Mouse (Mus musculus) heart, postnatal 25 days (tissue): ENCODE data around the gene Drap1. TPM values are rescaled to one million over a fixed set of nuclear protein-coding genes. Genes with fewer than 3 reads are reported as not detected.
"Not testable (repeated sequence)": the region's sequence is repeated elsewhere in the genome, so short reads cannot be mapped to it uniquely, and the experiment has no call there.

Experiments
- DNase-seq: peaks from one replicate; pipeline ENCODE4 v3.0.0; 2022; ENCODE audit warnings: low spot score
- intact Hi-C: fragments of 180-260 bp; cut with DNase I; formaldehyde crosslinking; loops from one replicate; pipeline ENCODE4 v1.15.1; 2025
- total RNA-seq, 2 experiments: library from RNA; stranded (reverse); gene quantifications; 2 replicates each; pipeline ENCODE4 v1.2.3; 2021

Gene Drap1
- total RNA-seq, 2 experiments from 2014 or later: 289 to 292 TPM

DNA sequence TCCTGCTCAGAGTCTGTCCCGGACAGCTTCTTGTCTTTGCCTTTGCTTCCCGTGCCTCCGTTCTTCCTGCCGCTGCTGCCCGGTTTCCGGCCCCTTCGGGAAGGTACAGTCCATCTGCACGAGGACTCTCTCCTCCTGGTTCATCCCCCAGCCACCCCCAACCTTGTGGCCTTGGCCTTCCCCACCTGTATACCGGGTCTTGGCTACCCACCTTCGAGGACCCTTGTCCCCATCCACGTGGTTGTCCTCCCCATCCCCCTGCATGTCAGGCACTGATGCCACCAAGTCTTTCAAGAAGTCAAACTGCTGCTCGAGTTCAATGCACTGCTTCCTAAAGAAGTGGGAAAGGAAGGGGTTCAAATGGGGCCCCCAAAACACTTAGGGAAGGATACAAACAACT, 1.2 kb downstream of the Drap1 start:
- no peak for DNase-seq
- intact Hi-C loops: no loop called here

DNA sequence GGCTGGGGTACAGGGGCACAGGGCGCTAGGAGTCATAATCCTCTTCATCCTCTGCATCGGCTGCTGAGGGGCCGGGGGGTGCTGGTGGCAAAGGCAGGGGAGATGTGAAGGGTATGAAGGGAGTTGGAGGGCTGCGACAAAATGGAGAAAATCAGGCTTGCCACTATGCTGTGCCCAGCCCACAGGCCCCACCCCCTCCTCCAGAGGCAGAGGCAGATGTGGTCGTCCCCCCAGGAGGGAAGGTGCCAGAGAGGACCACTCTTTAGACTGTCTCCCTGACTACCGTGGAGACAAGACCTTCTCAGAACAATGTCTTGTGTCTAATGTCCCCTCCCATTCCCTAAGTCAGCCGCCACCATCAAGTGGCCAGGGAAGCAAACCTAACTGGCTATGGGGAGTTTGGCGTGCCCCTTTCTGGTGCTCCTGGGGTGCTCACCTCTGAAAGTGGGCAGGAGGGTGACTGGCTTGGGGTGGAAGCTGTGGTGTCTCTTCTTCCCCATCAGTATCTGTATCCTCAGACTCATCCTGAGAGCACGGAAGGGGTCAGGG, 1.8 kb downstream of the Drap1 start:
- DNase-seq: no peak
- intact Hi-C loops: no loop called here

DNA sequence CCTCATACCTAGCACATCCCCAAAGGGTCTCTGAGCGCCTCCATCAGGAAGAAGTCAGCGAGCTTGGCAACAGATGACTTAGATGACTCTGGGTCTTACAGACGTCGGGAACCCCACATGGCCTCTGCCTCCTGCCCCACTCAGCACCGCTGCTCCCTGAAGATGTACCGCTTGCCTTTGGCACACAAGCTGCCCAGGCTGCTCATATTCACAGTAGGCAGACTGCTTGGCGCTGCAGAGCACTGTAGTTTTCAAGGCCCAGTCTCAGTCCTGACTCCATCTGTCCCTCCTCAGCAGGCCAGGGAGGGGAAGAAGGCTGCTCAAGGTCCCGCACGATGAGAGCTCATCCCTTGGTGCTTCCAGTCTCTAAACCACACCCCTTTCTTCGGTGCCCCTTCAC, 2.5 kb downstream of the Drap1 start:
- intact Hi-C loops: no loop called here
- DNase-seq: no peak

DNA sequence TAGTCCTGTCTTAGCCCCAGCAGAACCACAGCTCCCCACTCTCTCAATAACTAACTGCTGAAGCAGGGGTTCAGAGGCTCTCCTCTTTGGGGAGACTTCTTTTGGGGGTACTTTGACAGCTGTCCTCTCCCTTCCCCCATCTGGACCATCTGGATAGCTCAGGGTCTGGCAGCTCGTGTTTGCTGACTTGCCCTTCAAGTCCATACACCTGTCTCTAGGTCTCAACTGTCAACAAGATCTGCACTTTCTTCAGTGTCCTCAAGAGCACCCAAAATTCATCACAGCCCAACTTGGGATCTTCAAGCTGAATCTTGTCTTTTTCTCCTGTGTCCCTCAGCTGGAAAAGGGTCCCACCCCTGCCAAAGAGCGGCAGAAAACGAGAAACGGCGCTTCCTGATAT, 3.0 kb downstream of the Drap1 start:
- intact Hi-C loops: no loop called here

DNA sequence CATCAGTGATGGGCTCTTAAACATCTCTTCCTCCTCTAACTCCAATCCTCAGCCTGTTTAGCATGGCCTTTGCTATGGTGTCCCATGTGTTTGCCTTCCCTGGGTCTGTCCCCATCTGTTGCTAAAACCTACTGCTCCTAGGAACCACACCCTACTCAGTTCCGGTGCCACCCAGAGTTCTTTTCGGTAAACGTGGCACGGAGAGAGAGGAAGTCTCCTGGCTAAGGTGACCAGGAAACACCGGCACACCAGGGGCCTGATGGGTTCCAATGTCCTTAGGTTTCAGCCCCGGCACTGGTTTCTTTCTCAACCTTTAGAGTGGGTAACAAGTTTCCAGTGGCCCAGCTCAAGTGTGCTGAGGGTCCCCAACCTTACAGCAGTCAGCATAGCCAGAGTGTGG, 4.2 kb downstream of the Drap1 start:
- no peak for DNase-seq
- intact Hi-C loops: no loop called here

More for the DNA sequence above, 3.0 kb downstream of the Drap1 start:
- no peak for DNase-seq

DNA sequence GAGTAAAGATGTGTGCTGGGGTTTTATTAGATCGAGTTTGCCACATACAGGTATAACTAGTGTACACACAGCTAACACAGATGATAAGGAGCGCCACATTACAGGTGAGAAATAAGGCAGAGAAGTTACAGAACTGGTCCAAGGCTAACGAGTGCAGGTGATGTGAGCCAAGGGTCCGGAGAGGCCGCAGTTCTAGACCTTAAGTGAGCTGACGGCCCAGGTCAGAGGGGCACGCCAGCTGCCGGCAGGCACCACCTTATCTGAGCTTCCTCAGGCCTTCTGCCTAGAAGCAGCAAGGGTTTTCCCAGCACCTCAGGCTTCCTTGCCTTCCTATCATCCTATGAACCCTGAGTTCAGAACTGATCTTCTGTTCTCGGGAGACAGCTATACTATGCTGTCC, 5.1 kb downstream of the Drap1 start:
- DNase-seq: no peak
- intact Hi-C loops: no loop called here

DNA sequence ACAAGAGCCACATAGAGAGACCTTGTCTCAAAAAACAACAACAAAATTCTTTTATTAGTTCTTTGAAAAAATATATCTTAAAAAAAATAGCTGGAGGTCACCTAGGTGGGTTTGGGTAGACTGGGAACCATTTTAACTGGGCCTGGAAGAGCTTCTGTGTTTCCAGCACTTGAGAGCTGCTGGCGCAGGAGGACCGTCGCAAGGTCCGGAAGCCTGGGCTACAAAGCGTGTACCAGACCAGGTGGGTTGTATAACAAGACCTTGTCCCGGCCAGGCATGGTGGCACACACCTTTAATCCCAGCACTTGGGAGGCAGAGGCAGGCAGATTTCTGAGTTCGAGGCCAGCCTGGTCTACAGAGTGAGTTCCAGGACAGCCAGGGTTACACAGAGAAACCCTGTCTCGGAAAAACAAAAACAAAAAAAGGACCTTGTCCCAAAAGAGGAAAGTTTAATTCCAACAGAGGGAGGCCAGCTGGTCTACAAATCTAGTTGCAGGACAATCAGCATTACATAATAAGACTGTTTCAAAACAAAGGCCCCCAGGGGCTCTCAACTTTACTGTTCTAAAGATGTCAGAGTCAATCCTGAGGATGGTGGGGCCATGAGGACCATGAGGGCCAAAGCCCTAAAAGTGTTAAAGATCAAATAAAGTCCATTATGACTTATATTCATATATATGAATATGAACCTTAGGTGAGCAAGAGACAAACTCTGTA, 5.9 kb downstream of the Drap1 start:
- intact Hi-C loops: no loop called here
- DNase-seq: no peak

DNA sequence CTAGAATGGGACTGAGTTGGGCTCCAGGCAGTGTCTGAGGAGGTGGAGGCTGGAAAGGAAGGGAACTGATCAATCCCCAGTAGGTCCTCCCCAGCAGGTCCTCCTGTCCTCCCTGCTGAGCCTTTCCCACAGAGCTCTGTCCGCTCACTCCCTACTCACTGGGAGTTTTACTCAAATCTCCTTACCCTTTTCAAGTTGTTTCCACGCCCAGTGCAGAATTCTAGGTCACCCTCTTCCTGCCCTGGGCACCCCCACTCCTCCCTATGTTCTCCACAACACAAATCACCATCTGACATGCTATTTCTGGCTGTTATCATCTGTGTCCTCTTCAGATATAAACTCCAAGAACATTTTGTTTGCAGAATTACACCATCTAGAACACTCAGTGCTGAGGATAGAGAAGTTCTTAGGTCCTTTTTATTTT, 10.2 kb downstream of the Drap1 start:
- intact Hi-C loops: no loop called here
- DNase-seq: peak; percentile 53

DNA sequence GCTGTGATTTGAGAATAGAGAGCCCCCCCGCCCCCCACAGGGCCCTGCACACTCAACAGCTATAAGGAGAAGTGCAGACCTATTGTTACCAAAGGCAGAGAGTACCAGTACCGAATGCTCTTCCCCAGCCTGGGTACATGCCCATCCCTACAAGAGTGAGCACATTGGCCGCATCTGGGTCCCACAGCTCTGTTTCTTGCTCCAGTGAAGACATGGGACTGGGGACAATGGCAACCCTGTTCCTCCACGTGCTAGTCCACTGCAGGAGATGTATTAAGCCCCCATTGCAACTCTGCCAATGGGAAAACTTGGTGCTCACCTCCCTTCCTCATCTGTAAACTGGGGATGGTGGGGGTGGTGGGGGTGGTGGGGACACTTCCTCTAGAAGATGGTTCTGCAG, 10.9 kb downstream of the Drap1 start:
- no peak for DNase-seq
- intact Hi-C loops: no loop called here

DNA sequence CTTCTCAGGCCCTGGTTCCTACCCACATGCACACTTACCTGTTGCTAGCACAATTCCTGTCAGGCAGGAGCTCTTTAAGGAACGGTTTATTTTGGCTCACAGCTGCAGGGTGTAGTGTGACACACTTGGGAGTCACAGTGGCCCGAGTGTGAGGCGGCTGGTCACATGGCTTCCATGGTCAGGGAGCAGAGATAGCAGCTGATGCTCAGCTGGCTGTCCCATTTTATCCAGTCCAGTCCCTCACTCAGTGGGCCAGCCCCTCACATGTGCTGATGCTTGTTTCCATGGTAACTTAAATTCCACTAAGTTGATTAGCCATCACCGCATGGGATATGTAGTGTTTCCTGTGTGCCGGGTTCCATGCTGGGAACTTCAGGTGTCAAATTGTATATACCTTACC, 12.8 kb downstream of the Drap1 start:
- intact Hi-C loops: no loop called here

DNA sequence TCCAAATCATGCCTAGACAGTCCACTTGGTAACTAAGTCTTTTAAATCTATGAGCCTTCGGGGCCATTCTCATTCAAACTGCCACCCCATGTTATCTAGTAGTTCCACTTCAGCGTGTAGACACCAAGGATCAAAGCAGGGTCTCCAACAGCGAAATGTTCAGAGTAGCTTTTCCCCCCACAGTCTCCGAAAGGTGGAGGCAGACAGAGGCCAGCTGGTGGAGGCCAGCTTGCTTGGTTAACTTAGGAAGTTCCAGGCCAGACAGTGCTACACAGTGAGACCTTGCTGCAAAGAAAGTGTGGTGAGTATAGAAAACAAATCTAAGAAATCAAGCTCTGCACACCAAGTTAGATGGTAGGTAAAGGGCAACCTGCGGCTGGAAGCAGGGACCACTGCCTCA, 14.1 kb downstream of the Drap1 start:
- intact Hi-C loops: no loop called here
- DNase-seq: no peak

More for the DNA sequence above, 12.8 kb downstream of the Drap1 start:
- no peak for DNase-seq

DNA sequence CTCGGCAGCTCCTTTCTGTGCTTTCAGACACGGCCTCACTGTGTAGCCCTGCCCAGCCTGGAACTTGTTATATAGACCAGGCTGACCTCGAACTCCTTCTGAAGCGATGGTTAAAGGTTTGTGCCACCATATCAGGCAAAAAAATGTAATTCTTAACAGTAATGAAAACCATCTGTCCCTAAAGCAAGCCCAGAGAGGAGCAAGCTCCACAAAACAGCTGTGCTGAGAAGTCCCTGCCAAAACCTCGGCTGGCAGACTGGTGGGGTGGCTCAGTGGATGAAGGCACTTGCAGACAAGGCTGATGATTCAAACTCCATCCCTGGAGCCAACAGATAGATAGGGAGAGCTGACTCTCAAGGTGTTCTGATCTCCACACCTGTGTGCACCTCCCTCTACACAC, 15.7 kb downstream of the Drap1 start:
- DNase-seq: peak; percentile 59
- intact Hi-C loops: no loop called here

DNA sequence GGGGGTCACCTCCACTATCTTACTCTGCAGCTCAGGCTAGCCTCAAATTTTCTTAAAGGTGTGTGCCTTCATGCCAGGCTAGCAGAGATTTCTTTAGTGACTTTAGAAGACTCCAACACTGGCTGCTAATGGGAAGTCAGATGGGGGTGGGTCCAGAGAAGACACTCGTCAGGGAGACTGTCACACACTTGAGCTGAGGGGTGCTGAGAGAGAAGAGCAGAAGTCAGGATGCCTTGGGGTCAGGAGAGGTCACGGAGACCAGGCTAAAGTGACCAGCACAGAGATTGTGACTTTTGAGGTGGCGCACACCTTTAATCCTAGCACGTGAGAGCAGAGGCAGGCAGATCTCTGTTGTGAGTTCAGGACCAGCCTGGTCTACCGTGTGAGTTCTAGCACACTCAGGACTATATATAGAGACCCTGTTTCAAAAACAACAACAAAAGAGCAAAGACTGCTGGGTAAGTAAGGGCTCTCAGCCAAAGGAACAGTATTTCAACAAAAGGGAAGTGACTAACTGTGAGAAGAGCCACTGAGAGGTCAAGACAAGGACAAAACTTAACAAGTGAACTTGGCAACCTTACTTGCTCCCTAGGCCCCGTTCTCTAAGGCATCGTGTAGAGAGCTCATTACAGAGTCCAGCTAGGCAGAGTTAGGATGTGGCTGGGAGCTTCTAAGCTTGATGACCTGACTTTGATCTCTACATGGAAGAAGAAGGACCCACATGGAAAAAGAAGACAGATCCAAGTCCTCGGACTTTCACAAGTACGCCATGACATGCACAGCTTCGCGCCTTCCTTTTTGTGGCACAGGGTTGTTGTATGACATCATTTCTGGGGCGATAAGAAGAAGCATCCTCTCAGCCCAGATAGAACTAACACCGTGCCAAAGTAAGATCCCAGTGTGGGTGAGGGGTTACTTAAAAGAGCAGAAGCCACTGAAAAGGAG, 16.4 kb downstream of the Drap1 start:
- intact Hi-C loops: no loop called here
- no peak for DNase-seq

DNA sequence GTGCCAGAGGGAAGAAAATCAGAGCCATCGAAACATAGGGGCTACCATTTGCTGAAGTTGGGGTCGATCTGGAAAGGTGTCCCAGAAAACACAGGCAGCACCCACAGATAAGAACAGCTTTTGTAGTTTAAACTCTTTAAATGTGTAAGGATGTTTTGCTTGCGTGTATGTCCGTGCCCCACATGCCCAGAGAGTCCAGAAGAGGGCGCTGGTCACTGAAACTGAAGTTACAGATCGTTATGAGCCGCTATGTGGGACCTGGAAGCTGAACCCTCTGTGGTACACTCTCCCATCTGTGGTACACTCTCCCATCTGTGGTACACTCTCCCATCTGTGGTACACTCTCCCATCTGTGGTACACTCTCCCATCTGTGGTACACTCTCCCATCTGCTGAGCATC, 17.6 kb downstream of the Drap1 start:
- intact Hi-C loops: no loop called here
- no peak for DNase-seq

DNA sequence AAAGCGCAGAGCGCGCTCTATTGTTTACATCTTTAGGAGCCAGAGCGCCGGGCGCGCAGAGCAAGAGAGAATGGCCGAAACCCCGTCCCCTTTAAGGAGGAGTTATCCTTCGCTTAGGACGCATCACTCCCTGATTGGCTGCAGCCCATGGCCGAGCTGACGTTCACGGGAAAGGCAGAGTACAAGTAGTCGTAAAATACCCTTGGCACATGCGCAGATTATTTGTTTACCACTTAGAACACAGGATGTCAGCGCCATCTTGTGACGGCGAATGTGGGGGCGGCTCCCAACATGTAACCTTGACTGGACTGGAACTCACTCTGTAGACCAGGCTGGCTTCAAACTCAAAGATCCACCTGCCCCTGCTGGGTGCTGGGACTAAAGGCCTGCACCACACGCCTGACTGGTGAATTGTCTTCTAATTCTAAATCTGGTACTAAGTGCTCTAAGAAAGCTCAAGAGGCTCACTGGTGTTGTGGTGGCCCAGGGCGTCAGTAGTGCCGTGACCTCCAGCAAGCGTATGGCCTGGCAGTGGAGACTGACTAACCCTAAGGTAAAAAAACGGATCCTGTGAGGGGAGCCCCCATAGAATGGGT, 18.1 kb downstream of the Drap1 start:
- intact Hi-C loops, DNase-seq: not testable (repeated sequence)

DNA sequence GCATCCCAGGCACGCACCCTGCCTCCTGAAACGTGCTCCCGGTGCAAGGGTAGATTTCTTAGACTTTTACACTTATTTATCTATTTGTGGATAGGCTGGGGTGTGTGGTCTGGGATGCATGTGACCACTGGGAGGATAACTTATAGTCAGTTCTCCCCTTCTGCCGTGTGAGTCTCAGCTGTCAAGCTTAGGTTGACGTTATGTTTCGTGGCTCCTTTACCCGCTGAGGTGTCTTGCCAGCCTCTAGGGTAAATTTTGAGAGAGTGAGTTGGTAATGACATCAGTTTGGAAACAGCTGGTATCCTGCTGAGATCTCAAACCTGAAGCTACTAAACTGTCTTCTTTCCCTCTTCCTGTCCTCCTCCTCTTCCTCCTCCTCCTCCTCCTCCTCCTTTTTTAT, 18.9 kb downstream of the Drap1 start:
- no peak for DNase-seq
- intact Hi-C loops: no loop called here

DNA sequence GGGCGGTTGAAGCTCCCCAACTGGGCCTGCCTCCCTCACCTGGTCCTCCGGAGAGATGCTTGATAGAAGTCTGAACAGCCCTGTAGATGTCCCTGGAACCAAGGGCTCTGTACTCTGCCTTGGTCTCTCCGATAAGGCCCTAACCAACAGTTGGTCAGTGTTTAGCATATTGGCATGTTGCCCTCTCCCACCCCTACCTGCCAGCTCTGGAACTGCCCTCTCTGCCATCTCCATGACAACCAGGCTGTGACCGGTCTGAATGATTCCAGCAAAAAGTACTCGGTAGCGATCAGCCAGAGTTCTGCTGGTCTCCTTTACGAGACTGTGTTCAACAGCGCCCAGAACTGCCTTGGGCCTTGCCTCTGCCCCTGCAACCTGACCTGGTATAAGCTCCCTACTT, 22.5 kb downstream of the Drap1 start, which contains the start of gene Tsga10ip:
Gene Tsga10ip, minus strand, starts transcription at position 234 of the 400 bp plus-strand sequence.
- intact Hi-C loops: no loop called here
- DNase-seq: no peak

DNA sequence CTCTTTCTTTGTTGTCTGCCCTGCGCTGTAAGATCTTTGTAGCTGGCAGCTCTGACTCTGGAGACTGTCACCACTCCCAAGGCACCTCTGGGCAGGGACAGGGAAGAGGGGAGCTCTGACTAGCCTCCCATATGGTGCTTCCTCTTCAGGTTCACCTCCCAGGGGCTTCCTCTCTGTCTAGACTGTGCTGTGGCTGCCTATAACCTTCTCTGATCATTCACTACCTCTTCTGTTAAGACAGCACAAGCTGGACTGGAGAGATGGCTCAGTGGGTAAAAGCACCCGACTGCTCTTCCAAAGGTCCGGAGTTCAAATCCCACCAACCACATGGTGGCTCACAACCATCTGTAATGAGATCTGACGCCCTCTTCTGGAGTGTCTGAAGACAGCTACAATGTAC, 23.7 kb downstream of the Drap1 start:
- intact Hi-C loops, DNase-seq: not testable (repeated sequence)

DNA sequence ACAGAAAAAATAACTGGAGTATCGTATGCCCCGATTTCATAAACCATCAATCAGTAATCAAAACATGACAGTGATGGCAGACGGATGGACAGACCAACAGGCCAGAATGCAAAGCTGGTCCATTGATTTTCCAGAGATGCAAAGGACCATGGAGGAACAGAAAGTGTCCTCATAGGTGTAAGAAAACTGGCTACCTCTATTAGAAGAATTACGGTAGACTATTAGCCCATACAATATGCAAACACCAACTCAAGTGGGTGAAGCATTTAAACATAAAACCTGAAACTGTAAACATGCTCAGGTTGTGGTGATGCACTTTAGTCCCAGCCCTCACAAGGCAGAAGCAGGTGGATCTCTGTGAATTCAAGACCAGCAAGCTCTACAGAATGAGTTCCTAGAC, 29.4 kb downstream of the Drap1 start:
- DNase-seq: no peak
- intact Hi-C loops: no loop called here

DNA sequence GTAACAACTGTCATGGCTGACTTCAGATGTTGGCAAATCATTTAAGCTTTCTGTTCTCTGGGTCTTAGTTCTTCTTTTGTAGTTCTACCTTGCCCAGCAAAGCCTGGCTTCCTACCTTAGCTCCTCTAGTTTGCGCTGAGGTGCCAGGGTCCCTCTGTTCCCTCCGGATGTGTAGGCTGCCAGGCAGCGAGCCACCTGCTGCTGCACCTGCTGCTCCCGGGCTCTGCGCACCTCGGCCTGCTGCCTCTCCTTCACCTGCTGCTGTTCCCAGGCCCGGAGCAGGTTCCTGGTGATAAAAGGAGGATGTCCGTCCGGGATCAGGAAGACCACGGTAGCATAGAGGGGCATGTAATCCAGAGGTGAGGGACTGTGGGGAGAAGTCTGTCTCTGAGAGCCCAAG, 30.6 kb downstream of the Drap1 start:
- no peak for DNase-seq
- intact Hi-C loops: no loop called here

DNA sequence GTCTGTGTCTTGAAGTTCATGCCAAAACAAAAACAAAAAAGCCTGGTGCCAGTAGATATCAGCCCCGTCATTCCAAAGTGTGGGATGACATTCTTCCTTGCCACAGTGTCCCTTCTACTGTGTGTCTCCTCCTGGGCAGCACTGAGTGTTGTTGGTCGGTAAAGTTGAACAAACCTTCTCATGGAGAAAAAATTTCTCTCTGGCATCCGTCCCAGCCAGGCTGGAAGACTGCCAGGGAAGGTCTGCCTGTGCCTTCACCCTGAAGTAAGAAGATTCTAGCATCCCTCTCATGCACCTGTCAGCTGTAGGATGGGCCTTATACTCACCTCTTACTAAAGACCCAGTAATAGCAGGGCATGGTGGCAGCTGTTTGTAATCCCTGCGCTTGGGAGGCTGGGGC, 31.9 kb downstream of the Drap1 start:
- DNase-seq: no peak
- intact Hi-C loops: no loop called here
